Mouse (Mus musculus) stomach, postnatal 0 days (tissue): ENCODE results near the gene Lrp6.

Source experiments
- CTCF ChIP-seq: IDR thresholded peaks from 2 replicates; pipeline ENCODE4 v1.5.1; 2016; ENCODE audit warnings: antibody characterized with exemption, low read depth, mild to moderate bottlenecking, moderate library complexity
- EP300 ChIP-seq: optimal IDR thresholded peaks from 2 replicates; pipeline ENCODE3; 2016; ENCODE audit warnings: antibody characterized with exemption

DNA sequence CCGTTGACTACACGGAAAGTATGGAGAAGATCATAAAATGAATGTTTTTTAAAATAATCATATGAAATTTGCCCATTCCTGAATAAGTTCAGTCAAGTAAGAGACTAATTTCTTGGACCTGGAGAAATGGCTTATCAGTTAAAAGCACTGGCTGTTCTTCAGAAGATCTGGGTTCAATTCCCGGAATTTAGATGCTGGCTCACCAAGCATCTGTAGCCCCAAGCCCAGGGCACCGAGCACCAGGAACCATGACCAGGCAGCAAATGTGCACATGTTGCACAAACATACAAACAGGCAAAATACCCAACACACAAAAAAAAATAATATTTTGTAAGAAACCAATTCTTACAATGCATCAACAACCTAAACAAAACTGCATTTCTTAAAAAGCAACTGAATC lies 37.4 kb downstream of the Lrp6 start:
- TF ChIP-seq CTCF (no peak), EP300 (no peak)
